Mouse (Mus musculus) neutrophil, adult 5-6 weeks (primary cell): ENCODE results near the gene L3mbtl3. TPM values are rescaled to one million over a fixed set of nuclear protein-coding genes. Genes with fewer than 3 reads are reported as not detected.

Experiments
- ATAC-seq: fragments of 151-379, 151-347 bp; 2 replicates; pipeline ENCODE4 v1.8.0; 2017; ENCODE audit warnings: mild to moderate bottlenecking, moderate TSS enrichment; ENCODE audit not compliant: insufficient number of reproducible peaks, poor library complexity, low FRiP score, severe bottlenecking; ENCODE audit errors: extremely low read depth
- total RNA-seq: library from RNA; stranded (forward); fragments of 200-1000 nt; gene quantifications from 2 replicates; pipeline ENCODE4 v1.2.3, GENCODE M21; 2017

L3mbtl3 gene
- total RNA-seq, 1 experiment from 2014 or later = 46.1 TPM

DNA sequence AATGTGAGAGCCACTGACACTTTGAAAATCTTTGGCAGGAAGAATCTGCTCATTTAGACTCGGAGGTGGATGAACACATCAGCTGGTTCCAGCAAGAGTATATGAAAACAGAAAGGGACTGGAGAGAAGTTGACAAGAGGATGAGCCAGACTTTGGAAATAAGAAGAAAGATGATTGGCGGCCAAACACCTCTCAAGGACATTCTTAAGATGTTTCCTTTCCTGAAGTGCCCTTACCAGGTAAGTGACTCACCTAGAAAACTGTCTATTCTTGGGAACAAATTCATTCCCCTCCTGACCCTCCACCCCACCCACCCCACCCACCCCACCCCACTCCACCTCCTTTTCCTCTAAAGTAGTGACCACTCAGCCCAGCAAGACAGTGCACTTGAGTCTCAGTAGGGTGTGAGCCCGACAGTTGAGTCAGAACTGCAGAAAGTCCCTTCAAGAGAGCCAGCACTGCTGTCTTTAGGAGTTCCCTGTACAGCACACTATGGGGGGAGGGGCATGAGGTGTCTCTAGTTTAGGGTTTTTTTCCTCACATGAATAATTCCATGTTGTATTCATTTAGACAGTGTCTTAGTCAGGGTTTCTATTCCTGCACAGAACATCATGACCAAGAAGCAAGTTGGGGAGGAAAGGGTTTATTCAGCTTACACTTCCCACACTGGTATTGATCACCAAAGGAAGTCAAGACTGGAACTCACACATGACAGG, 111.9 kb downstream of the L3mbtl3 start:
- no peak for ATAC-seq

DNA sequence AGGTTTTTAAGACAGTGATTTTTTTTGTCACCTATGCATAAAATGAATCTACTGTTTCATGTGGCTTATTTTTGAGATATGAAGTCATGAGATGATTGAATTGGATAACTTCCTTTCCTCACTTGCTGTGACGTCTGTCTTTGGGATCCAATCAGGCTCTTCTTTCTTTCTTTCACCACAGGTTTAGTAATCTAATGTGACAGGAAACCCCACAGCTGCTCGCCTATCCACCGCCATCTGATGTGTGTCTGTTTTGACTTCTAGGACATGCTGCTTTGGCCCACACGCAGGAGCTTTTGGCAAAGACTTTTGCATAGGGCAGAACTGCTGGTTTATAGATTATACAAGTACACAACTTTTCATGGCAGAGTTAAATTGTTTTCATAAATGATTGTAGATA, 115.9 kb downstream of the L3mbtl3 start:
- no peak for ATAC-seq

DNA sequence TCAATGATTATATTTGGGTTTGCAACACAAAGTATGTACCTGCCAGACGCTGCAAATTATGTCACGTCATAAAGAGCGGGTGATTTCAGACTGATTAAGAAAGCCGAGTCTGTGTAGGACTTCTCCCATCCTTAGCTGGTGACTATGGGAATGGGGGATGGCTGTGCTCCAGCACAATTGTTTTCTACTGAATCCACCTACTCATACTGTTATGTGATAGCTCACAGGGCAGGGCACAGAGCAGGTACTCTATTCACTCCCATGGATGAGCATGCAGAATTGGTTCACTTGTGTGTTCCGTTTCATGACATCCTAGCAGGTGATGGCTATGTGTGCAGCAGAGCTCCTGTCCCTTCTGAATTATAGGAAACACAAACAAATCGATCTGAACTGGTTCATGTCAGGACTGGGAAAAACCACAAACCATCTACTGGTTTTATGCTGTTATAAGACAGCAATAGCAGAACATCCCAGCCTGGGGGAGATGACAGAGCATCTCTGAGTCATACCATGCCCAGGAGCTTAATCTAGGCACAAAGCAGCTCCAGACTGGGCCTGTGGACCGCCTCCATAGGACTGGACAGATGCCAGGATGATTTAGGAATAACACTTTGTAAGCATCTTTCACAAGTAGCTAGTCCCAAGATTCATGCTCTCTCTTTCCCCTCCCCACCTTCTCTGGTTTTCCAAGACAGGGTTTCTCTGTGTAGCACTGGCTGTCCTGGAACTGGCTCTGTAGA, 126.2 kb downstream of the L3mbtl3 start:
- no peak for ATAC-seq

DNA sequence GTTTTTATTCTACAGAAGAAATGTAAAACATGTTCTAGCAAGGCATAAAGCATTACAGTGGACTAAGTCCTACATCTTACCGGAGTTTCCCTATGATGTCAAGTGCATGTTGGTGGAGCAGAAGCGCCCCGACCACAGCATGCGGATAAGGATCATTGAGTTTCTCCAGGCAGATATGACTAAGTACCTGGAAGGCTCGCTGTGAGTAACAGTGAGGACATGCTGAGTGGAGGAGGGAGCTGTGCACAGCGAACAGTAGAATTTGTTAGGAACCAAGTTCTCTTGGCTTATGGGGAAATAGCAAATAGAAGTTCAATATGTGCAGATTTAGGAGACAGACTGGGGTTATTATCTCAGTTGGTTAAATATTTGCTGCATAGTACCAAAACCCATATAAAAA, 131.3 kb downstream of the L3mbtl3 start:
- ATAC-seq = no peak

DNA sequence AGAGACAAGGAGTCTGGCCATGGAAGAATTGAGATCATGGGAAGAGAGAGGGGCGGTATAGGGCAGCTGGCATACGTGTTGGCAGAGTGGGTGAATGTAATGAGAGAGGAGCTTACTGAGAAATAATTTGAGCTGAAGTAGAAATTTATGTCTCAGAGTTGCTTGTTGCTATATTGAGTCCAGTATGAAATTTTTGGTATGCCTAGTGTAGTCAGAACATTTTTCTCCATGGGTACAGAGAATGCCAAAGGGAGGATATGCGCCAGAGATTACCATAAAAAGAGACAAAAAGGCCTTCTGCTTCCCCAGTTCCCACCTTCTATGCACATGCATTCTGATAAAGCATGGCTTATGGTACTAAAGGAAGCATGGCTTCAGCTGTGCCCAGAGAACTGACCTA, 132.6 kb downstream of the L3mbtl3 start:
- ATAC-seq = no peak

DNA sequence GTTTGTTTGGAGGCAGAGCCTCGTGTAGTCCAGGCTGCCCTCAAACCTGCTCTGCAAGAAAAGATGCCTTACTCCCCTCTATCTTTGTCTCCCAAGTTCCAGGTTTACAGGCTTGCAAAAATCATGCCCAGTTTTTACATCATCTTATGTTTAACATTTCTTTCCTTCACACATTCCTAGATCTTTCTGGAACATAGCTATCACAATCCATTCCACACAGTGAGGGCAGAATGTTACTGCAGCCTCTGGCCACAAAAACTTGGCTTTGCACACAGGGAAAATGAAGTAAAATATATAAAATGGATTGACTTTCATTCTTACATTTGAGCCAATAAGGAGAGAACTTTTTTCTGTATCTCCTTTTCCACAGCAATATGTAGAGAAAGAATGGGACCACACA, 136.7 kb downstream of the L3mbtl3 start:
- no peak for ATAC-seq

DNA sequence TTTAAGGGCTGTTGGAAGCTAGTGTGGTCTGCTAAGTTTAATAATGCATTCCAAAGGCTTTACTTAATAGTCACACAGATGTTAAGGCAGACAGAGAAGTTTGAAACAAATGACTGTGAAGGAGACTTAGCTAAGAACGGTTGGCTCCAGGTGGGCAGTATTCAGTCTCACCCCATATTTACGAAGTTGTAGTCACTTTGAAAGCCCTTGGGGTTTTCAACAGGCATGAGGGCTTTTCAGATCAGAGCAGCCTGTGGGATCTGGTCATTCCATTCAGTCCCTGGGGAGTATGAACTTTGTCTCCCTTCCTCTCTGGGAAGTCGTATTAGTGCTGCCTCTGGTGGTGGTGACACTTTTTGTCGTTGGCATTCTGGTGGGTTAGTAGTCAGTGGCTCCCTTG, 137.2 kb downstream of the L3mbtl3 start:
- no peak for ATAC-seq

DNA sequence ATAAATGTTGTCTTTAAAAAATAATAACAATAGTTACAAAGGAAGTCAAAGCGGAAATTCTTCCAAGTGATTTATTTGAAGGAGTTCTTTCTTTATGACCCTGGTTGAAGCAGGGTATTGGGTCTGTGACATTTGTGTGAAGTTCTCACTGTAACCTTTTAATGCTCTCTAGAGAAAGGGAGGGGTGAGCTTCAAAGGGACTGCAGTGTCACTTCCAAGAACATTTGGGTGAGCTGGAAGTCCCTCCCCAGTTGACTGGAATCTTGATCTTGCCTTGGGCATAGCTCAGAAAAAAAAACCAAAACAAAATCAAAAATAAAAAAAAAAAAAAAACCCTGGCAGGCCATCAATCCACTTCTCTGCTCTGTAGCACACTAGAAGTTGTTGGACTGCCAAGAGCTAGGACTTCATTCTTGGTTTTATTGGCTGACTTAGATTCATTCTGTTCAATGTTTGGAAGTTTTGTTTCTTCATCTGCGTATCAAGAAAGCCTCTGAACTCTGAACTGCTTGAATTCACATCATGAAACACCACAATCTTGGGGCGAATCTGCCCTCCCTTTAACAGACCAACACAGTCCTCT, 143.6 kb downstream of the L3mbtl3 start:
- ATAC-seq = no peak

DNA sequence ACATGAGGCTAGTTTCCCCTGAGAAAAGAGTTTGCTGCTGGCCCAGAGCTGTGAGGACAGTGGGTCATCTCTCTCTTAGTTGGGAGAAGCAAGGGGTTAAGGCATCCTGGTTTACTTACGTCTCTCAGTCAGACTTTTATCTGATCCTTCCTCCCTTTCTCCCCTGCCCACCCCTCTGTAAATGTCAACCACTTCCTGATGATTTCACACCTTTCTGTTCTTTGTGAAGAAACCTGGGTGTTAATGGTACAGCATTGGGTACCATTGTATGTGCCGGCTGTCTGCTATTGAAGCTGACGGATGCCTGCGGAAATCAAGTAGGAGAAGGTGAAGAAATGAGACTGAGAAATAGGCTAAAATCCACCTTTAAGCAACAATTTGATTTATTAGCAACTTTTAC, 146.3 kb downstream of the L3mbtl3 start, which contains the start of gene Samd3:
Gene Samd3 (plus strand): TSS at position 220 of the 400 bp plus-strand sequence.
- ATAC-seq = no peak

DNA sequence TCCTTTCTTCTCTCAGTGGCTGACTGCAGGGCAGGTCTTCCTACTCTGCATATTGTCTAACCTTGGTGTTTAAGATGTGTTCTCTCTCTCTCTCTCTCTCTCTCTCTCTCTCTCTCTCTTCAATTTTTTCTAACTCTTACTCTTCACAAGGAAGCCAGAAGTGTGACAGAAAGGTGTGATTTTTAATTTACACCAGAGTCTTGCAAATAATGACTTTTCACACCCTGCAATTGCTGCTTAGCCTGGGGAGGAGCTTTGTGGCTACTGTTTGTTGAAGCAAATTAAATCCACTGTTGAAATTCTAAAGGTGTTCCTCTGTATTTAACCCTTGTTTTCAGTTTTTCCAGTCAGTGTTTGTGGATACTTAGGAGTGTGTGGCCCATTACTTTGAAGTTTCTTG, 147.6 kb downstream of the L3mbtl3 start:
- ATAC-seq = no peak

DNA sequence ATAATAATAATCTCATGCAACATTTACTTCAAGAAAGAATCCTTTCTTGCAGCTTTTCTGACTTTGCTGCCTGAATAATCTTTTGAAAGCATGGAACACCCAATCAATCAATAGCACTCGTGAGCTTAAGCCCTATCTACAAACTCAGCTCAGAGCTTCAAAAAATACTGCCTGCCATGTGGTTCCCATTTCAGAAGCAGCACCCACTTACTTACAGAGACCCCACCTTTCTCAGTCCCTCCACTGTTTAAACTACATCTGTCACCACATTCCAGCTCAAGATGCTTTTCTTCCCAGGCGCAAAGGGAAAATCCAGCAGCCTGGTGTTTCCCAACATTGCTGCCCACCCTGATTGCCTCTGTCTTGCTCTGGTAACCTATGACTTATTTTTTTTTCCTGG, 149.0 kb downstream of the L3mbtl3 start:
- ATAC-seq = no peak

DNA sequence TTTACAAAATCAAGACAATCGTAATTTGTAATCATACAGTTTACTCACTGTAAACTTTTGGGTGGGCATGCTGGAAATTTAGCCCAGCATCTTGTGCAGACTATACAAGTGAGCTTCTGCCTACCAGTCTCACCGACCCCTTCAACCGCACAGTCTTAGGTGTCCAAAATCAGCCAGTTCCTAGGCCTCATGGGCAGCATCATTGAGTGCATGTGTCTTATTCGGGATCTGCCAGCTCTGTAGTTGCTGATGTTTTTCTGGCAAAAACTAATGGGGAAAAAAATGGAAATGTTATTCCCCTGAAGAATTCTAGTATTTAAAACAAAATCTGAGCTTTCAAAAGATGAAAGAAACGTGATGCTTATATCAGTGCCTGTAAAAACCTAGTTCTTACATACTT, 149.5 kb downstream of the L3mbtl3 start:
- no peak for ATAC-seq

Other genes starting within 250 kb of the L3mbtl3 start
- 1.8 and 2.1 TPM in 2 replicates for gene Samd3, start 146.3 kb downstream of the L3mbtl3 start, total RNA-seq